Mouse (Mus musculus): ENCODE measurements at regions not wholly inside any gene's neighbourhood (a gene's known extent, or its start where the extent isn't known, plus 50 kb on each side); places are given as distances from the start of the nearest gene placed in this dataset.
A peak's percentile ranks its signal among the peaks of the same experiment; 100 is the strongest.

GRCm38 (mm10) chr17:85747976-85748648, 60.0 kb upstream of the Six2 start:
- Histone ChIP-seq H3K9me3 (no peaks in the 10 kb centered on the region), H3K9ac (replicated peaks) (no peak overlapping the region), H3K36me3 (no peaks in the 10 kb centered on the region), H3K4me1 (peaks cover 11% of the 10 kb centered on the region), H3K27me3 (peaks cover 41% of the 10 kb centered on the region), H3K4me2 (replicated peaks) (peak overlapping the region; percentile 46; the same call in 1 of the 2 replicates), H3K4me3 (no peak overlapping the region), H3K27ac (replicated peaks) (no peak overlapping the region)
- 67% methylated on average over 16 of the region's 16 CpGs for WGBS
- no peak for ATAC-seq (ENCODE audit: low FRiP score, low read depth)
